Mouse (Mus musculus) limb, embryonic 15.5 days (tissue): ENCODE measurements at regions not wholly inside any gene's neighbourhood (a gene's known extent, or its start where the extent isn't known, plus 50 kb on each side); places are given as distances from the start of the nearest gene placed in this dataset.

Source experiments
- ATAC-seq: fragments of 200-750 bp; cut with Nextera tagmentation; 2 replicates; pipeline ENCODE4 v1.8.0; 2017; ENCODE audit warnings: low read depth, moderate TSS enrichment; ENCODE audit not compliant: insufficient number of reproducible peaks, low FRiP score, low TSS enrichment
- H3K27ac ChIP-seq: fragments of 300-500 bp; sonication (generic); 2 replicates; pipeline ENCODE4 v1.5.1; 2015; ENCODE audit warnings: moderate library complexity, mild to moderate bottlenecking, inconsistent platforms
- H3K27me3 ChIP-seq: fragments of 300-500 bp; sonication (generic); 2 replicates; pipeline ENCODE4 v1.6.1; 2015; ENCODE audit warnings: inconsistent platforms
- H3K36me3 ChIP-seq: fragments of 300-500 bp; sonication (generic); 2 replicates; pipeline ENCODE4 v1.6.1; 2015; ENCODE audit warnings: inconsistent platforms
- H3K4me1 ChIP-seq: fragments of 300-500 bp; sonication (generic); 2 replicates; pipeline ENCODE4 v1.6.1; 2015; ENCODE audit warnings: inconsistent platforms
- H3K4me2 ChIP-seq: fragments of 300-500 bp; sonication (generic); 2 replicates; pipeline ENCODE4 v1.6.1; 2015; ENCODE audit warnings: mild to moderate bottlenecking, inconsistent platforms
- H3K4me3 ChIP-seq: fragments of 300-500 bp; sonication (generic); 2 replicates; pipeline ENCODE4 v1.5.1; 2015; ENCODE audit warnings: mild to moderate bottlenecking, inconsistent platforms
- H3K9ac ChIP-seq: fragments of 300-500 bp; sonication (generic); 2 replicates; pipeline ENCODE4 v1.6.1; 2015; ENCODE audit warnings: inconsistent platforms
- H3K9me3 ChIP-seq: fragments of 300-500 bp; sonication (generic); 2 replicates; pipeline ENCODE4 v1.6.1; 2016; ENCODE audit warnings: inconsistent platforms
- WGBS: fragments of 180-500 bp; shearing (Covaris S2); methylation state at CpG from one replicate; pipeline ENCODE4 v1.1.7; 2015; 5-methylcytosine and 5-hydroxymethylcytosine counted together

DNA sequence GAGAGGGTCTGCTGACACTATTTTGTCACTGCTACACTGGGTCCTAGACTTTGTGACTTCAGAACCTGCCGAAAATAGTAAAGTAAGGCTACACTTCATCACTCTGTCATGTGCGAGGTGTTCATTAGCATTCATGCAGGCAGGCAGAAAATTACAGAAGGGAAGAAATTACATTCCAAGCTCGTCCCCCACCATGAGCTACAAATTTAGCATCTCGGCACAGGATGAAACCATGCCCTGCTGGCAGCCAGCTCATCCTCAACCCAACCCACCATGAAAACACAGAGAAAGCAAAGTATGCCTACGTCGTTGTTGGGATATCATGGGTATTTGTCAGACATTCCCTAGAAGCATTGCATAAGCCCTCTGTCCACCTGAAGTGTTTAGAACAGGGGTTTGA lies 103.9 kb downstream of the Kctd12 start:
- Histone ChIP-seq H3K9me3 (no peaks in the 10 kb centered on the region), H3K36me3 (no peaks in the 10 kb centered on the region), H3K4me1 (peaks cover 14% of the 10 kb centered on the region; the same call in 1 of the 2 replicates), H3K4me3 (no peak overlapping the region), H3K4me2 (no peak overlapping the region), H3K9ac (no peak overlapping the region), H3K27me3 (no peaks in the 10 kb centered on the region), H3K27ac (no peak overlapping the region)
- no peak for ATAC-seq
- 85% methylated on average over 6 of the region's 6 CpGs for WGBS

DNA sequence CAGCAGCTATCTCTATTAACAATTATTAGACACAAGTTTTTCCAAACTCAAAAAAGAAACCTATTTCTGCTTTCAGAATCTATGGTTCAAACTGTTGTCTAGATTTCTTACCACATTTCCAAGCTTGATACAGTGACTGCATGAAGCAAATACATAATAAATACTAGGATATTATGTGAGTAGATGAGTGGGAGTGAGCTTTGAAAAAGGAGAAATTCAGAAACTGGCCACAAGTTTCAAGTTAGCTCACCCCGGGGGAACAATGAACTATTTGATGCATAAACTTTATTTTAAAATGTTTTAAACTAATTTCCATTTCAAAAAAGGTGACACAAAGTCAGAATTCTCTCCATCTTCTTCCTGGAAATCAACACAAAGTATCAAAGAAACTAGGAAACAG lies 114.3 kb downstream of the Kctd12 start:
- WGBS, result 78% methylated on average over 1 of the region's 1 CpGs
- Histone ChIP-seq H3K4me1 (no peaks in the 10 kb centered on the region), H3K4me3 (no peak overlapping the region), H3K9ac (no peak overlapping the region), H3K27ac (no peak overlapping the region), H3K27me3 (no peaks in the 10 kb centered on the region), H3K36me3 (no peaks in the 10 kb centered on the region), H3K9me3 (no peaks in the 10 kb centered on the region), H3K4me2 (no peak overlapping the region)
- ATAC-seq, result no peak

DNA sequence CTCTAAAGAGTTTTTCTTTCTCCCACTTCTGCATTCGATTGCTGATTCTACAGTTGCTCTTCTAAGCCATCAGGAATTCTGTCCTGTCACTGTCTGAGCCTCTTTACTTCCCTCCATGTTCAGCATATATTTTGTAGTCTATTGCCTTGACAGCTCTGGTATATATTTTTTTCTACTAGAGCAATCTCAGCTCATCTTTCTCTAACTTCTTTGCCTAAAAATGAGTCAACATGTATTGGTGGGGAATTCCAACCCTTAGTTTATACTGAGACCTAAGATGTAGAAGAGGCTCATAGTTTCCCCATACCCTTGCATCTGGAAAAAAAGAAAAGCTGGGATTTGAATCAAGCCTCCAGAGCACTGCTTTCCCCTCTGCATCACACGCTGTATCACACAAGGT lies 114.7 kb downstream of the Kctd12 start:
- 84% methylated on average over 2 of the region's 2 CpGs for WGBS
- Histone ChIP-seq H3K9me3 (no peaks in the 10 kb centered on the region), H3K4me2 (no peak overlapping the region), H3K36me3 (no peaks in the 10 kb centered on the region), H3K4me1 (no peaks in the 10 kb centered on the region), H3K27ac (no peak overlapping the region), H3K9ac (no peak overlapping the region), H3K4me3 (no peak overlapping the region), H3K27me3 (no peaks in the 10 kb centered on the region)
- ATAC-seq, result no peak

DNA sequence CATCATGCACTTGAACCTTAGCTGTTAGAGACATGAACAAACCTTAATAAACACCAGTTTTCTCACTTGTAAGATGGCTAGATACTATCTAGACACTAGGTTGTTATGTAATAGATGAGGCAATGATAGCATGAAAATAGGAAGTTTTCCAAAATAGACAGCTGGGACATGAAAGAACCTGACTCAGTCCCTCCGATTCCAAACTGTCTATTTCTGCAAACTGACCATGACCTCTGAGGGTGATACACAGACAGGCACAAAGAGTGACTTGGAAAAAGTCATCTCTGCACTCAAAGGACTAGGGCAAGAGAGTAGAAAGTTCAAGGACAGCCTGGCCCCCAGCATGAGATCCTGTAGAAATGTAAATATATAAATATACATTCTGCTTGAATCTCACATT lies 115.9 kb downstream of the Kctd12 start:
- H3K27ac ChIP-seq, result no peak overlapping the region
- H3K4me3 ChIP-seq, result no peak overlapping the region
- no peaks in the 10 kb centered on the region for H3K27me3 ChIP-seq
- no peaks in the 10 kb centered on the region for H3K4me1 ChIP-seq
- H3K36me3 ChIP-seq, result no peaks in the 10 kb centered on the region
- no peak overlapping the region for H3K9ac ChIP-seq
- no peak for ATAC-seq
- H3K9me3 ChIP-seq, result no peaks in the 10 kb centered on the region
- WGBS, result 78% methylated on average over 1 of the region's 1 CpGs
- no peak overlapping the region for H3K4me2 ChIP-seq

DNA sequence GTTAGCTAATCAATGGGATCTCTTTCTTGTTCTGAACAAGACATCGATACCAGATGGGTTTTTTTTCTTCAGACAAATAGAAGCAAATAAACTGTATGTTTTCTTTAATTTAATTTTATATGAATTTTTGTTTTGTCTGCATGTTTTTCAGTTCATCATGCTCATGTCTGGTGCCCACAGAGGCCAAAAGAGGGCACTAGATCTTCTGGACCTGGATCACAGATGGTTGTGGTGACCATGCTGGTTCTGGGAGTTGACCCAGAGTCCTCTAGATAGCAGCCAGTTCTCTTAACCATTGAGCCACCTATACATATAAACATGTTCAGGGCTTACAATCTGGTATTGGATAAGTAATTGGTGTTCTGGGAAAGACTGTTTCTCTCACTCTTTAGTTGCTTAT lies 120.7 kb downstream of the Kctd12 start:
- no peaks in the 10 kb centered on the region for H3K9me3 ChIP-seq
- WGBS, result 96% methylated on average over 1 of the region's 1 CpGs
- no peak overlapping the region for H3K4me3 ChIP-seq
- no peak overlapping the region for H3K4me2 ChIP-seq
- peaks cover 7% of the 10 kb centered on the region; the same call in 1 of the 2 replicates for H3K4me1 ChIP-seq
- no peak overlapping the region for H3K9ac ChIP-seq
- H3K36me3 ChIP-seq, result no peaks in the 10 kb centered on the region
- no peak overlapping the region for H3K27ac ChIP-seq
- H3K27me3 ChIP-seq, result no peaks in the 10 kb centered on the region
- no peak for ATAC-seq

DNA sequence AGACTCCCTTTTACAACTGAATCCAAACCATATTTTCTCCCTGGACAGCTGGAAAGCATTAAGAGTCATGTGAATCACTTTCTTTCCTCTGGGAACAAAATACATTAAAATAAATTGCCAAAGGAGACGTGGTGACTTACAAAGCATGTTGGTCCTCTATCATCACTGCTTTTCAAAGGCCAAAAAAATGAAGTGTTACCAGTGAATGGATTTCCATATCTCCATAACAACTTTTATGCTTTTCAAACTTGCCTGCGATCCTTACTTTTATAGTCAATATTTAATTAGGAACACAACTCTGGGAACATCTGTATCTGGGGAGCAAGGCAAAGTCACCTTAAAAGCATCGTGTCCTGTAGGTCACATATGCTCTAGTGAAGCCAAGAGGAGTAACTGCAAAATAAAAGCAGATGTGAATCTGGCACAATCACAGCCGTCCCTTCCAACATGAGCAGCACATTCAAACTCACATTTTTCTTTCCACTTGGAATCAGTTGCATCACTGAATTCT lies 123.0 kb downstream of the Kctd12 start:
- WGBS, result 21% methylated on average over 4 of the region's 4 CpGs
- H3K27ac ChIP-seq, result peak overlapping the region; percentile 68
- H3K27me3 ChIP-seq, result no peaks in the 10 kb centered on the region
- H3K4me1 ChIP-seq, result peaks cover 14% of the 10 kb centered on the region
- H3K4me2 ChIP-seq, result no peak overlapping the region
- no peaks in the 10 kb centered on the region for H3K9me3 ChIP-seq
- H3K36me3 ChIP-seq, result no peaks in the 10 kb centered on the region
- no peak overlapping the region for H3K9ac ChIP-seq
- no peak overlapping the region for H3K4me3 ChIP-seq
- ATAC-seq, result peak; percentile 74; the same call in 1 of the 2 replicates

DNA sequence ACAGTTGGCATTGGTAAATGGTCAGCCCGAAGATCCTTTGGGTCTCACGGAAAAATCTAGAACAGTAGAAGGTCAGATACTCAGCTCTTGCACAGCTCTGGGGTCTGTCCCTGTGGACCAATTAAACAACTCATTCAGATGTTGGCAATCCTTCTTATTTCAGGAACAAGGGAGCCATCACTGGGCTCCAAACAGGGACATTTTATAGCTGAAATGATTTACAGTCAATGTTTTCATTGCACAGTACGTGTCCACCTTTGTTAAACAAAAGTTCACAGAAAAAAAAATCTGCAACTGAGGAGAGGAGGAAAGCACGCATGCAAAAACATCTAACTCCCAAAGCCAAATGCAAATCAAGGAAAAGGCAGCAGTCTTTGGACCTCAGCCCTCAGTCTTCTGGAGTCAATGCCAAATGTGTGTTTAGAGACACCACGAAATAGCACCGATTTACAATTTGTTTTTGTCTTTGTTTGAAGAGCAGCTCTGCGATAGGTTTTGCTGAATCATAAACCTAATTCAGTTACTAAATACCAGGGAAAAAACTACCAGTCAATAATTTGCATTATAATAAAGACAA lies 127.1 kb downstream of the Kctd12 start:
- no peak overlapping the region for H3K27ac ChIP-seq
- no peaks in the 10 kb centered on the region for H3K36me3 ChIP-seq
- no peak for ATAC-seq
- H3K9me3 ChIP-seq, result no peaks in the 10 kb centered on the region
- no peaks in the 10 kb centered on the region for H3K27me3 ChIP-seq
- 40% methylated on average over 7 of the region's 7 CpGs for WGBS
- no peak overlapping the region for H3K9ac ChIP-seq
- peaks cover 14% of the 10 kb centered on the region for H3K4me1 ChIP-seq
- H3K4me3 ChIP-seq, result no peak overlapping the region
- H3K4me2 ChIP-seq, result no peak overlapping the region

DNA sequence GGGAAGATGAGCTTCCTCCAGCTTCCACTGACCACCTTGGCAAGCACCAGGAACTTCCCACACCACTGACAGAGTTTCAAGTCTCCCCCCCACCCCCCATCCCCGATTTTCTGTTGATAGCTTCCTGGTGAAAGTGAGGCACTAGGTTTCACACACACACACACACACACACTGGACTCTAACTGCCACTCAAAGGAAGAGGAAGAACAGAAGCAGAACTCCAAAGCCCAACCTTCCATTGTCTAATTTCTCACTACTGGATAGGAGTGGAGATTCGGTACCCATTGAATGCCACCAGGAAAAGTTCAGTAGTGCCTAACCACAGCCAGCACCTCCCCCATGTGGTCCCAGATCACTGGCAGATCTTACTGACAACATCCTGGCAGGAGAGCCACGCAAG lies 138.7 kb downstream of the Kctd12 start:
- Histone ChIP-seq H3K9ac (no peak overlapping the region), H3K9me3 (no peaks in the 10 kb centered on the region), H3K4me2 (no peak overlapping the region), H3K4me1 (no peaks in the 10 kb centered on the region), H3K36me3 (no peaks in the 10 kb centered on the region), H3K4me3 (no peak overlapping the region), H3K27me3 (no peaks in the 10 kb centered on the region), H3K27ac (no peak overlapping the region)
- ATAC-seq, result no peak
- 79% methylated on average over 3 of the region's 3 CpGs for WGBS

DNA sequence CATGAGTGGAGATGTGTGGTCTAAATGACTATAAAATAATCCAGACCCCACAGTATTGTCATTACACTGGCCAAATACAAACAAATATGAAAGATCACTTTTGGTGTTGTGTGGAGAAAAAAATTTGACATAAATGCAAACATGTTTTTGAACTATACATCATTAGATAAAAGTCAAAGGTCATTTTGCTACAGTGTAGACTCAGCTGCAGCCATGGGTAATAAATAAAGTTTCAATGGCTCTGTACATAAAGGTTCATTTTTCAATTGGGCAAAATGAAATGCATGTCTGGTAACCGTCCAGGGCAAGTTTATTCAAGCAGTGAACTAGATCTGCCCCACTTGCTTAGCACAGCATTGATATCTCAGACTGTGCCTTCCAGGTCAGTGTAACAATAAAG lies 144.8 kb downstream of the Kctd12 start:
- Histone ChIP-seq H3K4me2 (no peak overlapping the region), H3K9ac (no peak overlapping the region), H3K36me3 (no peaks in the 10 kb centered on the region), H3K4me1 (0 out of 2 replicates have a peak, but pooled peaks cover under 1% of the 10 kb centered on the region), H3K4me3 (no peak overlapping the region), H3K27me3 (no peaks in the 10 kb centered on the region), H3K9me3 (no peaks in the 10 kb centered on the region), H3K27ac (no peak overlapping the region)
- ATAC-seq, result no peak
- WGBS, result 56% methylated on average over 1 of the region's 1 CpGs

DNA sequence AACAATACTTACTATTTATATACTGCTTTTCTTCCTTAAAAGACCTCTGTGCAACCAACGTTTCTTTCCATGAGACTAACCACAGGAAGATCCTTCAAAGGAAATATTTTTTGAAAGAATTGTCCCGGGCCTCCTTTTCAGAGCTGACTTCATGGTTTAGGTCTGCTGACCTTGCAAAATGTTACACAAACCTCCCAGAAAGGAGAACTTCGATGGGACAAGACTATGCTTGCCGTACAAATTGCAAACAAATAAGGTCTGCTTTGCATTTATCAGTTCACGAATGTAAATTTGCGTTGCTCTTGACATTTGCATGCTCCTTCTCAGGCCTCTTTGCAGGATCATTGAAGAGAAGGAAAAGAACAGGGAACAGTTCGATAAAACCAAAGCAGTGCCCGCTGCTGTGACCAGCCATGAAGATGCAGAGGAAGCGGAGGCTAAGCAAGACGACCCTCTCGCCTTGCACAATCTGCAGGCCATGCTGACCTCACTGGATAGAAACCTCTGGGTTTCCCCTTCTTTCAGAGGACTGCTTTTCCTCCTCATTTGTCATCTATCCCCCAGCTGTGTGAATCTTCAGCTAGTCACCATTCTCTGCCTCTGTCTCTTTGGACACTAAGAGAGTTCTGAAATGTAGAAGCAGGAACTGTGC lies 147.2 kb downstream of the Kctd12 start:
- Histone ChIP-seq H3K9ac (no peak overlapping the region), H3K4me3 (no peak overlapping the region), H3K36me3 (no peaks in the 10 kb centered on the region), H3K27ac (no peak overlapping the region), H3K27me3 (no peaks in the 10 kb centered on the region), H3K9me3 (no peaks in the 10 kb centered on the region), H3K4me2 (no peak overlapping the region), H3K4me1 (0 out of 2 replicates have a peak, but pooled peaks cover 3% of the 10 kb centered on the region)
- no peak for ATAC-seq
- WGBS, result 85% methylated on average over 11 of the region's 11 CpGs

DNA sequence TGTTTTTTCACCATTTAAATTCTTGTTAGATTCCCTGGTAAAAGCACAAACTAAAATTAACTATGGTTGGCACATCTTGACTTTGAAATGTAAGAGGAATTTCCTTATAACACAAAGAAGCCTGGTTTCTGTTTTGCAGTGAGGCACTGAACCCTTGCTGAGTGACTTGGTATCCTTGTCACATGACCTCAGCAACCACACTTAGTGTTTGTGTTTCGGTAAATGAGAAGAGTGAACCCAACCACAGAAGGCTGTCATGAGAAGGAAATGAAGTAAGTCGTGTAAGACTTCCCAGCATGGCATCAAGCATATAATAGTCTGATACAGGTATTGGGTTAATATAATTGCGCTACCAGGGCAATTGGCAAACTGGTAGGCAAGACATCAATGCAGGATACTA lies 154.0 kb downstream of the Kctd12 start:
- no peaks in the 10 kb centered on the region for H3K36me3 ChIP-seq
- 0 out of 2 replicates have a peak, but pooled peaks cover 3% of the 10 kb centered on the region for H3K4me1 ChIP-seq
- no peak overlapping the region for H3K4me3 ChIP-seq
- H3K9me3 ChIP-seq, result no peaks in the 10 kb centered on the region
- ATAC-seq, result no peak
- 72% methylated on average over 3 of the region's 3 CpGs for WGBS
- H3K4me2 ChIP-seq, result no peak overlapping the region
- no peak overlapping the region for H3K27ac ChIP-seq
- no peak overlapping the region for H3K9ac ChIP-seq
- H3K27me3 ChIP-seq, result no peaks in the 10 kb centered on the region

DNA sequence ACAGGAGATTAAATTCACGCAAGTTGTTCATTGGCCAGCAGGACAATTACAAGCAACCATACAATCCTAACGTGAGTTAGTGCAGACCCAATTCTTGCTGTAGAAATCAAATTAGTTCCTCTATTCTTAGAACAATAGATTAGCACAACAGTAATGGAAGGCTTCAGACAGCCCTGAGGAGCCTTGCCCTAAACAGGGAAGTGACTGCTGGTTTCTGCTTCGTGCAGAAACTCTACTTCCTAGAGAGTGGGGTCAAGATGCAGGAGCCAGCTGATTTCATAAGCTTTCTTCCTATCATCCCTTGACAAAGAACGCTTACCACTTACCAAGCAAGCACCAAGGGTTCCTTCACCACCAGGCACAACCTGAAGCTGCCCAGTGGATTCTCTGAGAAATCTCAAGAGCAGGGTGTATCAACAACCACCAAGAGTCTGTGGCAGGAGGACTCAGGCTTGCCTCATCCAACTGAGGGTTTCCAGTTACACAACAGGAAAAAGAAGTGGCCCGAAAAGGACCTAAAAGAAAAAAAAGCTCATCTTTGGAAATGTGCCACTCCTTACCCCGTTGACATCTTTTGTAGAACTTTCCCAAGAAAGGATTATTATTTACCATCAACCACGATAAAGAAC lies 154.6 kb downstream of the Kctd12 start:
- no peaks in the 10 kb centered on the region for H3K36me3 ChIP-seq
- 0 out of 2 replicates have a peak, but pooled peaks cover 3% of the 10 kb centered on the region for H3K4me1 ChIP-seq
- no peaks in the 10 kb centered on the region for H3K9me3 ChIP-seq
- no peak overlapping the region for H3K27ac ChIP-seq
- H3K9ac ChIP-seq, result no peak overlapping the region
- H3K4me2 ChIP-seq, result no peak overlapping the region
- WGBS, result 80% methylated on average over 7 of the region's 7 CpGs
- no peak overlapping the region for H3K4me3 ChIP-seq
- ATAC-seq, result no peak
- H3K27me3 ChIP-seq, result no peaks in the 10 kb centered on the region
